Mouse (Mus musculus): ENCODE results near the gene Eef1a1.

DNA sequence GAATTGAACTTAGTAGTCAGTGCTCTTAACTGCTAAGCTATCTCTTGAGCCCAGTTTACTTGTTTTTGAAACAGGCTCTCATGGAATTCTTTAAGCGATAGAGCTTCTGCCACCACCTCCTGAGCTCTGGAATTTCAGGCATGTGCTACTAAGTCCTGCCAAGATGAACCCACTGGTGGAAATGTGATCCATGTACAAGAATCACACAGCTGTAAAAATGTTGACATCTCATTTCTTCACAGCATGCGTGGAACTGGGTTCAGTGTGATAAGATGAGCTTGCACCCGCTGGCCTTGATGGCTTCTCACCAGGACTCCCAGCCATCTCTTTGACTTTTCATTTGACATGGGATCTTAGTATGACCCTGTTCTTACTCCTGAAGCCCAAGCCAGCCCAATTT lies 11.4 kb upstream of the Eef1a1 start:
- TF ChIP-seq CTCF (IDR thresholded peaks at IDR 0.05; ENCODE audit: insufficient read depth, low read length), result no peak
- TF ChIP-seq POLR2A (IDR thresholded peaks at IDR 0.05; ENCODE audit: borderline replicate concordance, extremely low read depth, low read depth, low read length), result no peak

Measured in lung, adult 2 months (tissue).